Mouse (Mus musculus): ENCODE measurements around the gene Il4. TPM values are rescaled to one million over a fixed set of nuclear protein-coding genes. Genes with fewer than 3 reads are reported as not detected.

Gene Il4
- polyA plus RNA-seq, 1 experiment from 2014 or later, result 4.3 TPM

- H3K9ac ChIP-seq (replicated peaks), result no peak overlapping the region
- H3K4me3 ChIP-seq, result no peak overlapping the region
- H3K9me3 ChIP-seq, result no peaks in the 10 kb centered on the region
- H3K27me3 ChIP-seq, result no peaks in the 10 kb centered on the region
- no peaks in the 10 kb centered on the region for H3K4me1 ChIP-seq
- ATAC-seq (replicated peaks), result no peak
- no peaks in the 10 kb centered on the region for H3K36me3 ChIP-seq
- H3K27ac ChIP-seq (replicated peaks), result no peak overlapping the region
- no peak overlapping the region for H3K4me2 ChIP-seq (replicated peaks)
- 92% methylated on average over 11 of the region's 11 CpGs for WGBS
Observed at GRCm38 (mm10) chr11:53621582-53622439, 3.3 kb upstream of the Il4 start.

DNA sequence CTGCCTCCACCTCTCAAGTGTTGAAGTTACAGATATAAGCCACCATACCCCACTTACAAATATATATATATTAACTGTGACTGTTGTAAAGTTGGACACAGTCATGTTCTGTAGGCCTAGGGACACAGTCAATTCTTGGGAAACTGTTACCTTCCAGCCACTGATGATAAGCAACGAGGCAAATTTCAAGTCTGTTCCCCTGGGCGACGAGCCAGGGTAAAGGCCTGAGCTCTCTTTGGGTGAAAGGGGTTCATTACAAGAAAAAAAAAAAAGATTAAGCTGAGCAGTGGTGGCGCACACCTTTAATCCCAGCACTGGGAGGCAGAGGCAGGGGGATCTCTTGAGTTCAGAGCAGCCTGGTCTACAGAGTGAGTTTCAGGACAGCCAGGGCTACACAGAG is 1.6 kb upstream of the Il4 start:
- no peaks in the 10 kb centered on the region for H3K27me3 ChIP-seq
- no peak overlapping the region for H3K4me3 ChIP-seq
- H3K9ac ChIP-seq (replicated peaks), result no peak overlapping the region
- no peak overlapping the region for H3K27ac ChIP-seq (replicated peaks)
- no peaks in the 10 kb centered on the region for H3K9me3 ChIP-seq
- no peaks in the 10 kb centered on the region for H3K4me1 ChIP-seq
- no peaks in the 10 kb centered on the region for H3K36me3 ChIP-seq
- no peak overlapping the region for H3K4me2 ChIP-seq (replicated peaks)
- ATAC-seq (replicated peaks), result no peak
- WGBS, result 76% methylated on average over 4 of the region's 4 CpGs

GRCm38 (mm10) chr11:53619428-53619827 is 959 bp upstream of the Il4 start:
- no peak overlapping the region for H3K9ac ChIP-seq (replicated peaks)
- H3K4me2 ChIP-seq (replicated peaks), result no peak overlapping the region
- no peak for ATAC-seq (replicated peaks)
- H3K4me1 ChIP-seq, result no peaks in the 10 kb centered on the region
- 67% methylated on average over 6 of the region's 6 CpGs for WGBS
- H3K9me3 ChIP-seq, result no peaks in the 10 kb centered on the region
- H3K36me3 ChIP-seq, result no peaks in the 10 kb centered on the region
- no peaks in the 10 kb centered on the region for H3K27me3 ChIP-seq
- H3K4me3 ChIP-seq, result no peak overlapping the region
- H3K27ac ChIP-seq (replicated peaks), result no peak overlapping the region

GRCm38 (mm10) chr11:53617562-53618109 is 833 bp downstream of the Il4 start:
- Histone ChIP-seq H3K4me1 (no peaks in the 10 kb centered on the region), H3K4me3 (no peak overlapping the region), H3K9ac (replicated peaks) (no peak overlapping the region), H3K4me2 (replicated peaks) (no peak overlapping the region), H3K27ac (replicated peaks) (no peak overlapping the region), H3K36me3 (no peaks in the 10 kb centered on the region), H3K9me3 (no peaks in the 10 kb centered on the region), H3K27me3 (no peaks in the 10 kb centered on the region)
- ATAC-seq (replicated peaks), result no peak
- 60% methylated on average over 4 of the region's 4 CpGs for WGBS

DNA sequence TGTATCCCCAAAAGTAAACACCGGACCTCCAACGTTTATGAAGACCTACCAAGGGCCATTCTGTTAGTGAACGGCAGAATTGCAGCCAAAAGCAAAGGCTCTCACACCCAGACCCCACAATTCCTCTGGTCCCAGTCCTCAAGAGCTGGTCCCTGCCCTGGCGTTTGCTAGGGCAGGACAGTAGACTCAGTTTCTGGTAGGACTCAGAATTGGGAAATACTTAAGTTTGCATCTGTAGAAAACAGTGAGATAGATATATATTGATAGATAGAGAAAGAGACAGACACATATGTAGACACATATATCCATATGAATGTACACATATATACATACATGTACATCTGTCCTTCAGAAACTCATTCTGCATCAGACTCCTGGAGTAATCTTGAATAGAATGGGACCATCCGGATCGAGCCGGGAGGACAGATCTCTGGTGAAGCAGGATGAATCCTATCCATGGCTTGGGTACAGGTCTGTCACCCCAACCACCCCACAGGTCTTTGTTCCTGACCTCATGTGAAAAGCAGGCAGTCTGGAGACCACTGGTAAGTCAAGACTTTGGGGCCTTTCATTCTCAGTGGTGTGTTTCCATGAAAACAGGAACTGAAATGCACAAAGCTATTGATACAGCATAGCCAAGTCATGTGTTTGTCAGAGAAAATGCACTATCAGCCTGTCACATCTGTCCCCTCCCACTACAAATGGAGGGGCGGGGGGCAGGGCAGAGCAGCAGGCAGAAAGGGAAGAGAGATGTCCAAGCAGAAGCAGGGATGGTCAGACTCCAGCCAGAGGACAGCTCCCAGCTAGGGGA is 1.5 kb downstream of the Il4 start:
- Histone ChIP-seq H3K4me3 (no peak overlapping the region), H3K36me3 (no peaks in the 10 kb centered on the region), H3K9me3 (no peaks in the 10 kb centered on the region), H3K27me3 (no peaks in the 10 kb centered on the region), H3K9ac (replicated peaks) (no peak overlapping the region), H3K27ac (replicated peaks) (no peak overlapping the region), H3K4me2 (replicated peaks) (no peak overlapping the region), H3K4me1 (no peaks in the 10 kb centered on the region)
- WGBS, result 89% methylated on average over 8 of the region's 8 CpGs
- ATAC-seq (replicated peaks), result no peak

DNA sequence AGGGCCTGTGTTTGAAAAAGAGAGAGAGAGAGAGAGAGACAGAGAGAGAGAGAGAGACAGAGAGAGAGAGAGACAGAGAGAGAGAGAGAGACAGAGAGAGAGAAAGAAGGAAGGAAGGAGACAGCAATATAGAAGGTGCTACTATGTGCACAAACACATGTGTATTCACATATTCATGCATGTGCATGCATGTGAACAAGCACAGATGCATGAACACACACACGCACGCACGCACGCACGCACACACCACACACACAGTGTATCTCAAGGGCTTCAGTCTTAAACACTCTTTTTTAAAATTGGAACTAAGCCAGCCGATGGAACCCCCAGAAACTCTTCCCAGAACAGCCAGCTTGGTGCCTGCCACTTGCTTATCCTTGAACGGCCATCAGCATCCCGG is 2.9 kb downstream of the Il4 start:
- H3K27me3 ChIP-seq, result no peaks in the 10 kb centered on the region
- H3K27ac ChIP-seq (replicated peaks), result no peak overlapping the region
- H3K4me3 ChIP-seq, result no peak overlapping the region
- no peaks in the 10 kb centered on the region for H3K4me1 ChIP-seq
- ATAC-seq (replicated peaks), result no peak
- 90% methylated on average over 8 of the region's 8 CpGs for whole genome bisulfite sequencing
- H3K4me2 ChIP-seq (replicated peaks), result no peak overlapping the region
- H3K9ac ChIP-seq (replicated peaks), result no peak overlapping the region
- no peaks in the 10 kb centered on the region for H3K36me3 ChIP-seq
- H3K9me3 ChIP-seq, result no peaks in the 10 kb centered on the region

DNA sequence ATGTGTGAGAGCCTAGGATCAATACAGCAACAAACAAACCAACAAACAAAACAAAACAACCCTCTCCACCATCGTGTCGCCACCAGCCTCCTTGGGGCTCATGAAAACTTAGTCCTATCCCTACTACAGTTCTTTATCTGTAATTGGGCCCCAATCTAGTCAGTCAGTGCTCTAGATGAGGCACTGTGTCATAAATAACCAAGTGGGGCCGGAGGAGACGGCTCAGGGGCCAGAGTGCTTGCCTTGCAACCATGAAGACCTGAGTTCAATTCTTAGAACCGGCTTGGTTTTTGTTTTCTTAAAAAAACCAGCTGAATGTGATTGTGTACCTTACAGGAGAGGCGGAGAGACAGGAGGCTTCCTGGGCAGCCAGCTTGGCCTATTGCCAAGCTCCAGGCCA is 3.3 kb downstream of the Il4 start:
- Histone ChIP-seq H3K9me3 (no peaks in the 10 kb centered on the region), H3K9ac (replicated peaks) (no peak overlapping the region), H3K27me3 (no peaks in the 10 kb centered on the region), H3K36me3 (no peaks in the 10 kb centered on the region), H3K4me1 (no peaks in the 10 kb centered on the region), H3K27ac (replicated peaks) (no peak overlapping the region), H3K4me2 (replicated peaks) (no peak overlapping the region), H3K4me3 (no peak overlapping the region)
- ATAC-seq (replicated peaks), result no peak
- WGBS, result 49% methylated on average over 6 of the region's 6 CpGs

- no peak for ATAC-seq (replicated peaks)
- Histone ChIP-seq H3K9me3 (no peaks in the 10 kb centered on the region), H3K4me1 (peaks cover 5% of the 10 kb centered on the region), H3K4me2 (replicated peaks) (no peak overlapping the region), H3K36me3 (no peaks in the 10 kb centered on the region), H3K9ac (replicated peaks) (no peak overlapping the region), H3K27me3 (no peaks in the 10 kb centered on the region), H3K4me3 (no peak overlapping the region), H3K27ac (replicated peaks) (no peak overlapping the region)
- WGBS, result 93% methylated on average over 3 of the region's 3 CpGs
Observed at GRCm38 (mm10) chr11:53609672-53610071, 8.8 kb downstream of the Il4 start.

DNA sequence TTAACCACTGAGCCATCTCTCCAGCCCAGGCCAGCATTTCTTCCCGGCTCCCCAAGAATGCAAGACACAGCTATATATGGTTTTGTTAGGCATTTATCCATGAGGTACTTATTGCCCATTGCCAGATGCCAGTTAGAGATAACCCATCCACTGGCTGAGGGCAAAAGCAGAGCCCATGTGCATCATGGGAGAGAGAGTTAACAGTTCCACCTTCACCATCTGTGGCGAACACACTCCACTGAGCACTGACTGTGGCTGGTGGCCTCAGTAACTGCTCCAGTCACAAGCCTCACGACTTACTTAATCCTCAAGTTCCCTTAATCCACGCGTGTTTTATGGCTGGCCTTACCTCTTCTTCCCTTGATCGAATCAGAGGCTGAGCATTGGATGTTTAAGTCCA is 9.2 kb downstream of the Il4 start:
- Histone ChIP-seq H3K4me2 (replicated peaks) (no peak overlapping the region), H3K27me3 (no peaks in the 10 kb centered on the region), H3K9ac (replicated peaks) (no peak overlapping the region), H3K9me3 (no peaks in the 10 kb centered on the region), H3K4me3 (no peak overlapping the region), H3K27ac (replicated peaks) (no peak overlapping the region), H3K4me1 (peaks cover 5% of the 10 kb centered on the region), H3K36me3 (no peaks in the 10 kb centered on the region)
- no peak for ATAC-seq (replicated peaks)
- WGBS, result 83% methylated on average over 6 of the region's 6 CpGs

DNA sequence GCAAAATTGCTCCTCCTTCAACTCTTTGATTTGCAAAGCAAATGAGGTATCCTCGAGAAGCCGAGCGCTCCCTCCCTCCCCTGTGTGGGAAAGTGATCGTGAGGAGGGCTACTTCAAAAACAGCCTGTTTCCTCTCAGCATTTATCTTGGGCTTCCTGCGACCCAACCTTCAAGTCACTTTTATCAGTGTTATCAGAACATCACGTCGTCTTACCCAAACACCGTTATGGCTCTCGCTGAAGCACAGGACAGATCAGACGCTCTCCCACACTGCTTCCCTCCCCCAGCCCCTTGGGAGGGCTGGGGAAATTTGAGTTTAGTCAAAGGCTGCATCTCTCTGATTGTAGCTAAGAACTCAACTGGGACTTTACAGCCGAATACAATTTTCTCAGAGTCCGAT is 12.9 kb downstream of the Il4 start:
- Histone ChIP-seq H3K9ac (replicated peaks) (no peak overlapping the region), H3K4me3 (no peak overlapping the region), H3K27me3 (no peaks in the 10 kb centered on the region), H3K4me2 (replicated peaks) (no peak overlapping the region), H3K27ac (replicated peaks) (no peak overlapping the region), H3K4me1 (peaks cover 5% of the 10 kb centered on the region), H3K36me3 (peaks cover 20% of the 10 kb centered on the region), H3K9me3 (no peaks in the 10 kb centered on the region)
- no peak for ATAC-seq (replicated peaks)
- 7% methylated on average over 12 of the region's 12 CpGs for WGBS

DNA sequence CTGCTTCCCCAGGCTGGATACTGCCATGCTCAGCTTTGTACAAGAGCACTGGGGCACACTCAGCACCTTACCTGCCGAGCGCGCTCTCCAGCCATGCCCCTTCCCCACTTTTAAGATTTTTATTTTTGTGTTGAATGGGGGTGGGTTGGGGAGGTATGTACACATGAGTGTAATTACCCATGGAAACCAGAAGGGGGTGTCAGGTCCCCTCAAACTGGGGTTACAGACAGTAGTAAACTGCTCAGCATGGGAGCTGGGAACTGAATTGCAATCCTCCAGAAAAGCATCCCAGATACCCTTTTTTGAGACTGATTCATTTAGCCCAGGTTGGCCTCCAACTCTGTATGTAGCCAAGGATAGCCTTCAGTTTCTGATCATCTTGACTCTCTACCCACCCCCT is 13.5 kb downstream of the Il4 start:
- ATAC-seq (replicated peaks), result no peak
- 94% methylated on average over 3 of the region's 3 CpGs for WGBS
- no peak overlapping the region for H3K27ac ChIP-seq (replicated peaks)
- no peaks in the 10 kb centered on the region for H3K9me3 ChIP-seq
- no peak overlapping the region for H3K4me3 ChIP-seq
- no peak overlapping the region for H3K9ac ChIP-seq (replicated peaks)
- H3K36me3 ChIP-seq, result peaks cover 26% of the 10 kb centered on the region
- peaks cover 5% of the 10 kb centered on the region for H3K4me1 ChIP-seq
- no peaks in the 10 kb centered on the region for H3K27me3 ChIP-seq
- no peak overlapping the region for H3K4me2 ChIP-seq (replicated peaks)

GRCm38 (mm10) chr11:53591116-53591515 is 27.4 kb downstream of the Il4 start:
- no peak for ATAC-seq (replicated peaks)
- Histone ChIP-seq H3K27ac (replicated peaks) (no peak overlapping the region), H3K4me1 (no peaks in the 10 kb centered on the region), H3K27me3 (no peaks in the 10 kb centered on the region), H3K36me3 (peaks cover 87% of the 10 kb centered on the region), H3K4me2 (replicated peaks) (no peak overlapping the region), H3K4me3 (no peak overlapping the region), H3K9ac (replicated peaks) (no peak overlapping the region), H3K9me3 (no peaks in the 10 kb centered on the region)
- WGBS, result 93% methylated on average over 5 of the region's 5 CpGs

Data from forebrain, embryonic 15.5 days (tissue).